Mouse (Mus musculus): Measurements from ENCODE around the gene Scd4.

Scd4 gene

GRCm38 (mm10) chr19:44313066-44313465 lies 19.8 kb upstream of the Scd4 start:
- in situ Hi-C loops (cut with MboI; ENCODE audit: unreplicated experiment in 2 of 2), result no loop called here

- in situ Hi-C loops (cut with MboI; ENCODE audit: unreplicated experiment in 2 of 2), result no loop called here
Observed at GRCm38 (mm10) chr19:44314327-44314759, 18.5 kb upstream of the Scd4 start.

- in situ Hi-C loops (cut with MboI; ENCODE audit: unreplicated experiment in 2 of 2), result no loop called here
Observed at GRCm38 (mm10) chr19:44314871-44315414, 17.9 kb upstream of the Scd4 start.

GRCm38 (mm10) chr19:44316752-44317315 lies 16.1 kb upstream of the Scd4 start:
- in situ Hi-C loops (cut with MboI; ENCODE audit: unreplicated experiment in 2 of 2), result no loop called here

GRCm38 (mm10) chr19:44317391-44317790 lies 15.5 kb upstream of the Scd4 start:
- in situ Hi-C loops (cut with MboI; ENCODE audit: unreplicated experiment in 2 of 2), result no loop called here

GRCm38 (mm10) chr19:44318545-44318944 lies 14.3 kb upstream of the Scd4 start:
- in situ Hi-C loops (cut with MboI; ENCODE audit: unreplicated experiment in 2 of 2), result no loop called here

GRCm38 (mm10) chr19:44320316-44320715 lies 12.6 kb upstream of the Scd4 start:
- in situ Hi-C loops (cut with MboI; ENCODE audit: unreplicated experiment in 2 of 2), result no loop called here

- in situ Hi-C loops (cut with MboI; ENCODE audit: unreplicated experiment in 2 of 2), result no loop called here
Observed at GRCm38 (mm10) chr19:44321201-44321600, 11.7 kb upstream of the Scd4 start.

- in situ Hi-C loops (cut with MboI; ENCODE audit: unreplicated experiment in 2 of 2), result no loop called here
Observed at GRCm38 (mm10) chr19:44321631-44322030, 11.3 kb upstream of the Scd4 start.

- in situ Hi-C loops (cut with MboI; ENCODE audit: unreplicated experiment in 2 of 2), result loop anchor here in 1 of 2 experiments (25.0 kb wide), 1 partner anchor 433 kb away; the partner anchor contains the start of gene Pax2
Observed at GRCm38 (mm10) chr19:44329566-44329965, 3.3 kb upstream of the Scd4 start.

GRCm38 (mm10) chr19:44331128-44331527 lies 1.8 kb upstream of the Scd4 start:
- in situ Hi-C loops (cut with MboI; ENCODE audit: unreplicated experiment in 2 of 2), result loop anchor here in 1 of 2 experiments (25.0 kb wide), 1 partner anchor 431 kb away; the partner anchor contains the start of gene Pax2

- in situ Hi-C loops (cut with MboI; ENCODE audit: unreplicated experiment in 2 of 2), result loop anchor here in 1 of 2 experiments (25.0 kb wide), 1 partner anchor 430 kb away; the partner anchor contains the start of gene Pax2
Observed at GRCm38 (mm10) chr19:44331911-44332310, 981 bp upstream of the Scd4 start.

GRCm38 (mm10) chr19:44332326-44332725 lies 566 bp upstream of the Scd4 start:
- in situ Hi-C loops (cut with MboI; ENCODE audit: unreplicated experiment in 2 of 2), result loop anchor here in 1 of 2 experiments (25.0 kb wide), 1 partner anchor 430 kb away; the partner anchor contains the start of gene Pax2

- in situ Hi-C loops (cut with MboI; ENCODE audit: unreplicated experiment in 2 of 2), result loop anchor here in 1 of 2 experiments (25.0 kb wide), 1 partner anchor 428 kb away; the partner anchor contains the start of gene Pax2
Observed at GRCm38 (mm10) chr19:44333991-44334390, 1.1 kb downstream of the Scd4 start.

GRCm38 (mm10) chr19:44335876-44336662 lies 3.2 kb downstream of the Scd4 start:
- in situ Hi-C loops (cut with MboI; ENCODE audit: unreplicated experiment in 2 of 2), result loop anchor here in 1 of 2 experiments (25.0 kb wide), 1 partner anchor 426 kb away; the partner anchor contains the start of gene Pax2

- in situ Hi-C loops (cut with MboI; ENCODE audit: unreplicated experiment in 2 of 2), result loop anchor here (10.0 to 25.0 kb wide), 3 partner anchors 155 to 525 kb away; partner anchors contain the start of genes Pax2 (in 1 of the 2) and Pkd2l1 (in 1 of the 2)
Observed at GRCm38 (mm10) chr19:44349689-44350088, 16.8 kb downstream of the Scd4 start.

GRCm38 (mm10) chr19:44351756-44352155 lies 18.9 kb downstream of the Scd4 start:
- in situ Hi-C loops (cut with MboI; ENCODE audit: unreplicated experiment in 2 of 2), result loop anchor here in 1 of 2 experiments (10.0 kb wide), 2 partner anchors 157 to 523 kb away; partner anchors contain the start of gene Pkd2l1

GRCm38 (mm10) chr19:44358700-44359099 lies 25.8 kb downstream of the Scd4 start:
- in situ Hi-C loops (cut with MboI; ENCODE audit: unreplicated experiment in 2 of 2), result loop anchor here in 1 of 2 experiments (10.0 kb wide), 2 partner anchors 164 to 516 kb away; partner anchors contain the start of gene Pkd2l1

GRCm38 (mm10) chr19:44363529-44363928 lies 30.6 kb downstream of the Scd4 start:
- in situ Hi-C loops (cut with MboI; ENCODE audit: unreplicated experiment in 2 of 2), result loop anchor here (5.0 kb wide), 4 partner anchors 109 to 529 kb away; partner anchors contain the start of gene Sec31b (in 1 of the 2)

- in situ Hi-C loops (cut with MboI; ENCODE audit: unreplicated experiment in 2 of 2), result loop anchor here (5.0 kb wide), 4 partner anchors 108 to 528 kb away; partner anchors contain the start of gene Sec31b (in 1 of the 2)
Observed at GRCm38 (mm10) chr19:44364029-44364428, 31.1 kb downstream of the Scd4 start.

GRCm38 (mm10) chr19:44365733-44366132 lies 32.8 kb downstream of the Scd4 start:
- in situ Hi-C loops (cut with MboI; ENCODE audit: unreplicated experiment in 2 of 2), result no loop called here

Data from v-Abl transformed pro-B cells (cell line).